Mouse (Mus musculus) hindlimb bud, embryonic 11.5 days (tissue): ENCODE results near the gene Fshr.
"Not testable (repeated sequence)": the region's sequence is repeated elsewhere in the genome, so short reads cannot be mapped to it uniquely, and the experiment has no call there.

Experiments used
- DNase-seq: peaks from one replicate; pipeline ENCODE4 v3.0.0-alpha.2; 2012; ENCODE audit warnings: low read depth, low spot score; ENCODE audit errors: extremely low spot score

Gene Fshr

DNA sequence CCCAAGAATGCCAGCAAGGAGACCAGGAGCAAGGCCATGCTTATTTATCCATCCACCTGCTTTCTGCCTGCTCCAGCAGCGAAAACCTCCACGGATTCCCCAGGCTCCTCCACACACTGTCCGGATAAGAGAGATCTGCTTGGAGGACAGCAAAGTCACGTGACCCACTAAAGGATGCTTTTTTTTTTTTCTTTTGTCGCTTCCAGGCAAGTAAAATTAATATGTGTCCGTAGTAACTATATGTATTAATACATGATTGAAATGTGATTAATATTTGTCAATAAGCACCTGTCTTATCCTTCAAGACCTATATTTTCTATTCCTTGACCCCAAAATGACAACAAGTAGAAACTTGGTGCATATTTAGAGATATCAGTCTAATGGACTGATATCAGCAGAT is at the start of gene Fshr:
Gene Fshr, minus strand, starts transcription at position 101 of the 400 bp plus-strand sequence.
- DNase-seq: no peak

DNA sequence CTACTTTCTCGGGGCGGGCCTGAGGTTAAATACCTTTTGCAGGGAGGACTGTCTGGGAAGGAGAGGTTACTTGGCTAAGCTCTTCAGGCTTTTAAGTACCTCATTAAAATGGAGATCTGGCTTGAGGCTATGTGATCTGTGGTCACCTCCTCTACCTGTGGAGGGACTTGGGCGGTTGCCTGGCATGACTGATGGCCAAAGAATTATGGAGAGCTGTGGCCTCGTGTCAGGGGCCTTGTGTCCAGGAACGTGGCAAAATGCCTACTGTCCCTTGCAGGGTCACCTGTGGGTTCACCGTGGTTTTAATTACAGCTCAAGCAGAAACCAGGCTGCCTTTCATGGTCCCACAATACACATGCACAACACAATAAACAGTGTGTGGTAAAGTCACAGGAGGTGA is 1.7 kb upstream of the Fshr start:
- DNase-seq: no peak

DNA sequence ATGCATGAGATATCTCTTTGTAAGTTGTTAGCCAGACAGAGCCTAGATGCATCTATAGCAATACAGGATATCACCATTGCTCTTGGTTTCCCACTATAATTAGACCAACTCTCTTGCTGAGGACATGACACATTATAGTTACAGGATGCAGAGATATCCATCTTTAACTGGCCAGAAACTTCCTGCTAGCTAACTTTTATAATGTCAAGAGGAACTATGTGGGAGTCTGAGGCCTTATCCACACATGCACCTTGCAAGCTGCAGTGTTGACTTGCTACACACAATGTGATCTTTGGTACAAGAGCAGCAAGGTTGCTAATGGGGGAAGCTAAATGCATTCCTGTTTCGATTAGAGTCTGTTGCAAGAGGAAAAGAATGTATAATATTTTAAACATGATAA is 26.9 kb downstream of the Fshr start:
- DNase-seq: no peak

DNA sequence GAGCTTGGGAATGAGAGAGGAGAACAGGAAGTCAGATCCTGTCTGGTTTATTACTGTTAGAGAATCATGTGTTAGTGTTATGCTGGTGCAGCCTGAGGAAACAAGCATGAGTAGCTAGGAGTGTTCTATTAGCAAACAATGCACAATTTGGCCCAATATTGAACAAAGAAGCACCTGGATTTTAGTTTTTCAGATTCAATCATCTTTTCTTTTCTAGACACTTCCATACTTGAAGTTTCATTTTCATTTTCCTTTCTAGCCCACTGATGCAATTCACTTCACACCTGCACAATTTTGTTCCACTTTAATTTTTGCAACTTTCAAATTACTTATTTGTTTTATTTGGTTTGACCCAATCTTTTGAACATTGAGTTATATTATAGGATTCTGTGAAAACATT is 35.7 kb downstream of the Fshr start:
- no peak for DNase-seq

DNA sequence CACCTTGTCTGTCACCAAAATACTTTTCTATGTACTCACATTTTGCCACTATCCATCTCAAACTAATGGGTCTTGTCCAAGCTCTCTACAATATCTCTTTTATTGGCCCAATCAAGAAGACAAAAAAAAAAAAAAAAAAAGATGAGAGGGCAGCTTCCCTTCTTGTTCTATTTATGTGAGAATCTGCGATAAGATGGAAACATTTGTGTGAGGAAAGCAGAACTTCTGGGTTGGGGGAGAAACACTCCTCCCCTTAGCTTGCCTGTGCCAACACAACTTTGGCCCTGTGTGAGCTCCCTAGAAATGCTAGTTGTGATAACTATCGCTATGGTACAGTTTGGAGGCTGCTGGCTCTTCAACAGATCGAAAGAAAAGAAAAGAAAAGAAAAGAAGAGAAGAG is 38.0 kb downstream of the Fshr start:
- DNase-seq: no peak

DNA sequence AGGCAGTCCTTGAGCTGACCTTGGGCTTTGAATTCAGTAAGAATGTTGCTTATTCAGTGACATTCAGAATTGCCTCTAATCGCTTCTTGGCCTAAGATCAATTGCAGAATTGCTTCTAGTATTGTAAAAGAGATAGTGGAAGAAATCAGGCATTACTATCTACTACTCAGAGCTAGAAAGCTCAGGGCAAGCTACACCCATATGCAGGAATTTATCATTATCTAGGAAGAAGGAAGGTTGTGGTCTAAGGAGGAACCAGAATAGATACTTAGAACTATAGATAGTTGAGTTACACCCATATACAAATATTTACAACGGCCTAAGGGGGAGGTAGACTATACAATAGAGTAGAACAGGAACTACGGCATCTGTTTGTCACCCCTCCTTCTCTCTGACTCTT is 41.1 kb downstream of the Fshr start:
- not testable (repeated sequence) for DNase-seq

DNA sequence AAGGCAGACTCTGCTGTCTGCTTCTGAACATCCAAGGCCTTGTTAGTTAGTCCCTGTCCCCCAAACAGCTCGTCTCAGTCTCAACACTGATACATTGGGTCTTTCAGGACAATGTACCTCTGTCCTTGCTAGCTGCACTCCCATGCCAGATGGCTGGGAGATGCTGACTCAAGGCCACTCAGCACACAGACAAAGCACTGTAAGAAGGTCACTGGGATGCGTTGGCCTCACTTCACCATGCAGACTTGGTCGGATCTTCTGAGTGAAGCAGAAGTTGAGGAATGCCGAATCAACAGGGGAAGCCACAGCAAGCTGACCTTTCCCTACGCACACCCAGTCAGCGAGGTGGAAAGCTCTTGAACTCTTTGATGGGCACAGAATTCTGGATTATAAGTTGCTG is 55.7 kb downstream of the Fshr start:
- no peak for DNase-seq

DNA sequence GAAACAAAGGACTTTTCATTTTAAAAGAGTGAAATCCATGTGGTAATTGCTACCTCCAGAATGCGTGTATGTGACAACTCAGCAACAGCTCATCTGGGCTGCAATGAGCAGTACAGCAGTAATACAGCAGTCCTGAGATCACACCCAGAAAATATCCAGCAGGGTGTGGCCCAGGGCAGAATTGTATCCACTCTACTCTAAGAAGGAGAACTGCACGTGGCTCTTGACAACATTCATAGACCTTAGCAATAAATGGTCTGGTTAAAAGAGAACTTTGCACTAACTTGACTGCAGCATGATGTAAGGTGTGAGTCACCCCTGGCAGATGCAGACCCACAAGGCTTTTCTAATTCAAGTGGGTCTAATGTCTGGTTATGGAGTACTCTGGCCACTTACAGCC is 80.5 kb downstream of the Fshr start:
- DNase-seq: no peak

DNA sequence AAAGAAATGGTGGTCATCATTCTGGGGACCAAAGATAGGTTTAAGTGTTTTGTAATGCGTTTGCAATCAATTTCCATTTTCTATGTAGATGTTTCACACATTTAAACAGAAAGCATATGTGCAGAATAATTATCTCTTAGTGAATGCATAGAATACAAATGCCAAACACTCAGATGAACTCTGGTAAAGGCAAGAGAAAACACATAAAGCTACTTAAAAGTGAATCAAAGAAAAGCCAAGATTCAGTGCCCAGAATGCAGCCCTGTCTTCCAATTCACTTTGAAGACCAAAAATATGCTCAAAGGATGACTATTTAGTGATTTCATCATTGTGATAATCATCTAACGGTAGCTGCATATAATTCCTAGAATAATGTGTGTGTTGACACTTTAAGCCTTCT is 81.2 kb downstream of the Fshr start:
- no peak for DNase-seq

DNA sequence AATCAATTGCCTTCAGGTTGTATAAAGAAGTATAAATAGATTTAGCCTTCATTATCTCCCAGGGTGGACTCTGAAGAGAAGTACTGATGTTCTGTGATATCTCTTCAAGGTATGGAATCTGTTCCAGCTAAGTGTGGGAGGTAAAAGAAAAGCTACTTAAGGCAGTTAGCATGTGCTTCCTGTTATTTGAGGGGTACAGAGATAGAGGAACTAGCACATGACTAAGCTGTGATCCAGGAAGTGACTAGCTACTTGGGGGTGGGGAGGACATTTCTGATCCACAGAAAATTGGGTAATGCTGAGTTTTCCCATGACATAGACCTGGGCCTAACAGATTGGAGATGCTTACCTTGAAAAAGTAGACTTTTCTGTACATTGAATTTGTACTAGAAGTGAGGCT is 86.5 kb downstream of the Fshr start:
- DNase-seq: no peak

DNA sequence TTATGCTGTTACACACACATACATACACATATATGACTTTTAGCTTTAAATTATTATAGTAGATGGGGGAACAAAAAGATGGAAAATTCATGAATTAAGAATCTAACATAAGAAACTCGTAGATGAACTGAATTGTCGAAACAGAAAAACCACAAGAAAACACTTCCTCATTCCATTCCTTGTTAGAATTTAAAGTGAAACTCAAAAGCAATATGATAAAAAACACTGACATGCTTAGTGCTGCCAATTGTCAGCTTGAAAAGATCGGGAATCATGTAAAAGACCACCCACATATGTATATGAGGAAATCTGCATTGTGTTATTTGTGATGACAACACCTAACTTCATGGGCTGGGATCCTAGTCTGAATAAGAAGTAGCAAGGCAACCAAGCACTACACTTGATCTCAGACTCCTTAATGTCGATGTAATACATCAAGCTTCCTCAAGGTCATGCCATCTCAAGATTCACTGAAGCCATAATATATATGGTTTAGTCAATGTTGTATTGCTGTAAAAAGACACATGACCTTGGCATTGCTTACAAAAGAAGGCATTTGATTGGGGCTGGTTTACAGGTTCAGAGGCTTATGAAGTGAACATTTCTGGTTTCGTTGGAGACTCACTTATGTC is 99.6 kb downstream of the Fshr start:
- DNase-seq: no peak

DNA sequence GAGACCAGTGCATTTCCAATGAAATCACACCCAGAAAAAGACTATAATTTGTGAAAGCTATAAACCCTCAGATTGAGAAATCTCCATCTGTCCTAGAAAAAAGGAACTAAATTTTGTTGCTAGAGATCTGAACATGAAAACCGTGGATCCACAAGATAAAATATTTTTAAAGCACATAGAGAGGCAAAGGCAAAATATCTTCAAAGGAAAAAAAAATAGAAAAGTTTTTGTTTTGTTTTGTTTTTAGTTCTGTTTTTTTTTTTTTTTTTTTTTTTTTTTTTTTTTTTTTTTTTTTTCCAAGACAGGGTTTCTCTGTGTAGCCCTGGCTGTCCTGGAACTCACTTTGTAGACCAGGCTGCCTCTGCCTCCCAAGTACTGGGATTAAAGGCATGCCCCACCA is 100.7 kb downstream of the Fshr start:
- not testable (repeated sequence) for DNase-seq

DNA sequence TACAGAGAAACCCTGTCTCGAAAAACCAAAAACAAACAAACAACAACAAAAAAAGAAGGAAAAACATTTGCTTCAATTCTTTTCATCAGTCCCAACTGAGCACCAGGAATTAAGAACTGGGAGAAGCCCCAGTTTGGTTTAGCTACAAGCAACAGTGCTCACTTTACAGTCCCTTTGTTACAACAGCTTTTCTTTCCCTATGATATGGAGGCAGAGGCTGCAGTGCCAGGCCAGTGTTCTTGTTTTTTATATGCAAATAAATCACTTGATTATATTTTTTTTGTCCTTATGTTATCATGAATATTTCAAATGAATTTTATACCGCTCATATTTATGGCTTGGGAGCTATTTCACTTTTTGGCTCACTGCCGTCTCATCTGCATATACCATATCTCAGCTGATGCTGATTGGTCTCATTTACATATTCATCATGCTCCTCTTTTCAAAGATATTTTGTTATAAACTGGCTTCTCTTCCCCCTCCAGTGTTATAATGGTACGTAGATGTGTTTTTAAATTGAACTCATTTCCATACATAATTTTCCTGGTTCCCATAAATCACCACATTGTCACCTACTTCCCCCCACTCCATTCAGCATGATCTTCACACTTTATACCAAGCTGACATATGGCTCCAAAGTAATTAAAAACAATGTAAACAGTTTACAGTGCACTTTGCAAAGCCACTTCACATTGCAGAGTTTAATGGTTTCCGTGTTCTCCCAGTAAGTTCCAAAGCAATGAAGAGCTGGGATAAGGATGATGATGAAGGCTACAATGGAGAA is 110.6 kb downstream of the Fshr start:
- no peak for DNase-seq

DNA sequence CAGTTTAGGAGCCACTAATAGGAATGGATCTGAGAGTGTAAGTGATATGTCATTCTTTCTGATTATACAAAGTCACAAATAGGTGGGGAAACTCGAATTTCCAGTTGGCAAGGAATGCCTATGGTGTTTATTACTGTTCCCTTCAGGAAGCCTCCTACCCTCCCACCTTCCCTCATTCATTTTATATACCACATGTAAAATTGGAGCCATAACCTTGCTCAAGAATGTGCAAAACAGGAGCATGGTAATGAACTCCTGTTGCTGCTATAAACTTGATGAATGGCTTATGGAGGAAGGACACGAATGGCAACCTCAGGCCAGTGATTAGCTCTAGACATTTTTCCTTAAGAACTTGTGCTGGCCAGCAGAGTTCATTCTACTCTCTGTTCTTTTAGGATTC is 117.6 kb downstream of the Fshr start:
- DNase-seq: no peak

DNA sequence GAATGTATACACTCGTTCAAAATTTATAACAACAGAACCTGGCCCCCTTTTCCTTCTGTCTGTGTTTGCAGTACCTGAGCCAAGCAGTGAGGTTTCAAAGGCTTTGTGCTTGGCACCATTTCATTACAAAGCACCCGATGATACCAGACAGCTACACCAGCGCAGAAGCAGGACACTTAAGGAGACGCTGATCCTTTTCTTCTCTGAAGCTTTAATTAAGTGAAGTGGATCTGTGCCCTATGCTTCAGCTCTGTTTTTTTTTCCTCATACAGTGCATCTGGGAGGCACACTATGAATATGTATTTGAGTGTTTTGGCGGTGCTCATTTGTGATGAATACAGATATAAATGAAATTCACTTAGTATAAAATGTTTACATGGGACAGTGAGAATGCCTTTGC is 120.8 kb downstream of the Fshr start:
- no peak for DNase-seq

DNA sequence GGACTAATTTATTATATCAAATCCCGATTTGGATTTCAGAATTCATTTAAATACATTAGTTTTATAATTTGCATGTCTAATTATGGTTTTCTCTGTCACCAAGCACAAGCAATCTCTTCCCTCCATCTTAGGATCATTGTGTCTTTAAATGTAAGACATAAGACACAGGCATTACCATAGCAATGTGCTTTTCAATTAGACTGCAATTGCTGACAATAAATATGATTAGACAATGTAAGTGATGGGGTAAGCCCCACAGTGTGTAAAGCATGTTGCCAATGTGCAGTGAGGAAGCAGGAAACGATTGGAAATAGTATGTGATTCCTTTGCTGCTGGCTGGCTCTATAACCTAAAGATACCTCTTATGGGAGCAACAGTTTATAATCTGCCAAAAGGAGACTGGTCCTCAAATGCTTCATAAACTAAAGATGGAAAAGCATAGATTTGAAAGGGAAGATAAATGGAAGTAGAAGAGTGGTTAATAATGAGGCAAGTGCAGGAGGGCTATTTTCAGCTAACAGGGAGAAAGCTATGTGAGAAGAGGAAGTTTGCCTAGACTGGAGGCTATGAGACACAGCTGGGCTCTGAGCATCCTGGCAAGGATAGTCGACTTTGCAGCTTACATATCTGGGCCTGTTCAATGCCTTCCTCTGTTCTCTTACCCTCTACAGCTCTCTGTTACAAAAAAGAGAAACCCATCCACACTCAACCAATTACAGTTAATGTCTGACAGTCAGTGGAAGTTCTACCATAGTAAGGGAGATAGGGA is 136.0 kb downstream of the Fshr start:
- no peak for DNase-seq

DNA sequence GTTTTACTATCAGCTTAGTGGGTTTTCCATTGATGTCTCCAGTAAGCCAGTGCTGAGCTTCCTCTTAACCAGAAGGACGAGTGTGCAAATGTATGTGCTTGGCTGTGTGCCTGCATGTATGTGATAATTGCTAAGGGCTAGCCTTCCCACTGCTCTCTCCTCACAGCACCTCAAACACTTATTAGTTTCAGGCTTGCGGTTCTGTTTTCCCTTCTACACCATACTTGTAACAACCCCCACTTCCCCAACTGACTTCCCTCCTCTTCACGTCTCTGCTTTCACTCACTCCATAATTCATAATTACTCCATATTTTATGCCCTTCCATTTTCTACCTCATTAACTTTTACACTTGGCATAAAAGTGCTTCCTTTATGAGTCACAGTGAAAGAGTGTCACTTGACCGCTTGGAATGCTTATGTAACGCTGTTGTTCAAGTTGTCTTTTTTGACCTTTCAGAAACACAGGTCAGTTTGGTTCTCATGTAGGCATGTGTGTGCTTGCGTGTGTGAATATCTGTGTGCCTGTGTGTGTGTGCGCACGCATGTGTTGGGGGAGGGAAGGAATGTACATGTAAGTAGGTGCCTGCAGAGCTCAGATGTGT is 138.0 kb downstream of the Fshr start:
- DNase-seq: peak; percentile 12

DNA sequence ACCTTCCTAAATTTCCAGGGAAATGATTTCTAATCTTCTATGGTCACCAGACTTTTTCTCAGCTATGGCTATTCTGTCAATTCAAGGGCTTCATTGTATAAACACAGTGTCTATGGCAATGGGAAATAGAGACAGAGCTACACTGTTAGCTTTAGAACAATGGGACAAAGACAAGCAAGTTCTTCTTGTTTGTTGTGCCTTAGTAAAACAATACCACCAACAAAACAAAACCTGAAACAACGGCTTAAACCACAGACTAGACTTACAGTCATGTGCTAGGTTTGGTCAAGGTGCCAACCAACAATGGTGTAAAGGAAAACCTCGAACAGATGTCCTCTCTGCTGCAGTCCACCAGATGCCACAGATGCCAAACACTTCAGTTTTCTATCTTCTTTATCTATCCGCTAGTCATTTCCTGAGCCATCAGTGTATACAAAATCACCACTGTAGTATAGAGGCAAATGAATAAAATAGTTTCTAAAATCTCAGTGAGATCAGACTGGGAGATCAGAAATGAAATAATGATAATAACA is 149.4 kb downstream of the Fshr start:
- no peak for DNase-seq

DNA sequence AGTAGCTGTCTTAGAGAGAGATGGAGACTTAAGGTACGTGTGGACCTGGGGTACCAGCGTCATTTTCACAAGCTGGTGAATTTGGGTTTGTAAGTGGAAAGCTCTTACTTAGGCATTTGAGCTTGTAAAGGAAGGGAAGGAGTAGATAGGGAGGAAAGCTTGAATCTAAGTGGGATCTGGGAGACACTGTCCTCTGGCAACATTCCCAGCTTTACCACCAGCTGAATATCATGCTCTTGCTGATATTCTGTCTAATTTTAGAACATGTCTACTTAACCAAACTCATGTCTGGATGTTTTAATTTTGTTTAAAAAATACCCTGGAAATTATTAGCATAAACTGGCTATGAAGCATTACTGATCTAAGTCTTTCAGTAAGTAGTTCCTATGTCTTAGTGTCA is 151.4 kb downstream of the Fshr start:
- DNase-seq: no peak

DNA sequence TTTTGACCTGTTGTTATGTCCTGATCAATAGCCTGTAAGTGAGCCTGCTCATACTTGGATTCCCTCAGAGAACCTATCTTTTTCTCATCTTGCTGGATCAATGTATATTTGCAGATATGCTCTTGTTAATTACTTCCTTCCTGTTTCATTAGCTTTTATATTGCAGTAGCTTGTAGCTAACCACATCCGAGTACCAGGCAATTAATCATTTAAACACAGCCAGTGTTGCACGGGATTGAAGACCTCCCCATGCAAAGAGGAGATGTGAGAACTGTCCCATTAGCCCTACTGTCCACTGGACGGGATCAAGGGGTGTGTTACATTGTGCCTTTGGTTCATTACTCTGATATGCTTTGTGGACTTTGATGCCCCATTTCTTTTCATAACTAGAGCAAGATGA is 154.5 kb downstream of the Fshr start:
- DNase-seq: no peak

DNA sequence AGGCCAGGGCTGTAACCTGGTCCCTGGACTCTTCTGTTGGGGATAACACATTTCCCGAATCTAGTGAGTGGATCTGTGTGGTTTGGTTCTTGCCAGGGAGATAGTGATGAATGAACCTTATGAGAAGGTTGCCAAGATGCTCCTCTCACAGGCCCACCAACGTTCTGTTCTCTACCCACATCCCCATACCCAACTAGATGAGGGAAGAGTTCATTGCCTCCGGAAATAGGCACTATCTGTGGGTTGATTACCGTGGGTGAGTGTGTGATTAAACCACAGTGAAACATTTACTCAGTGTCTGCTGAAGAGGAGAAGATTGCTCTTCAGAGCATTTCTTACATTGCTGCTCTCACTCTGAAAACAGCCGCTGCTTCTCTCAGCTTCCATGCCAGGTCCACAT is 163.8 kb downstream of the Fshr start:
- DNase-seq: no peak
